Mouse (Mus musculus): ENCODE measurements at regions not wholly inside any gene's neighbourhood (a gene's known extent, or its start where the extent isn't known, plus 50 kb on each side); places are given as distances from the start of the nearest gene placed in this dataset.

DNA sequence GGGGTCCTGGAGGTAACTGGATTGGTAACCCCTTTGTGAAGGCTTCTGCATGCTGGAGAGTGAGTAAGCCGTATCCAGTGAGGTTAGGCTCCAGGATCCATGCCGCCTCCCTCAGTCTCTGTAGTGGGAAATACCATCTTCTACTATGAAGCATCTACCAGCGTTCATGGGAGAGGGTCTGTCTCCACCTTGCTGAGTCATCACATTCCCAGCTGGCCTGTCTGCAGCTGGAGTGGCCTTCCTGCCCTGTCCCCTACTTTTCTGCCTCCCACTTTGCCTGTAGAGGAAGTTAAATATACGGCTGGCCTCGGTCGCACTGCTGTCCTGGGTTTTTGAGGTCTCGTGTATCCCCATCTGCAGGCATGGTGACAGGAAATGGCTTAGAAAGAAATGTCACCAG, 78.0 kb upstream of the Sec14l1 start:
- DNase-seq (ENCODE audit: low spot score), result no peak

DNA sequence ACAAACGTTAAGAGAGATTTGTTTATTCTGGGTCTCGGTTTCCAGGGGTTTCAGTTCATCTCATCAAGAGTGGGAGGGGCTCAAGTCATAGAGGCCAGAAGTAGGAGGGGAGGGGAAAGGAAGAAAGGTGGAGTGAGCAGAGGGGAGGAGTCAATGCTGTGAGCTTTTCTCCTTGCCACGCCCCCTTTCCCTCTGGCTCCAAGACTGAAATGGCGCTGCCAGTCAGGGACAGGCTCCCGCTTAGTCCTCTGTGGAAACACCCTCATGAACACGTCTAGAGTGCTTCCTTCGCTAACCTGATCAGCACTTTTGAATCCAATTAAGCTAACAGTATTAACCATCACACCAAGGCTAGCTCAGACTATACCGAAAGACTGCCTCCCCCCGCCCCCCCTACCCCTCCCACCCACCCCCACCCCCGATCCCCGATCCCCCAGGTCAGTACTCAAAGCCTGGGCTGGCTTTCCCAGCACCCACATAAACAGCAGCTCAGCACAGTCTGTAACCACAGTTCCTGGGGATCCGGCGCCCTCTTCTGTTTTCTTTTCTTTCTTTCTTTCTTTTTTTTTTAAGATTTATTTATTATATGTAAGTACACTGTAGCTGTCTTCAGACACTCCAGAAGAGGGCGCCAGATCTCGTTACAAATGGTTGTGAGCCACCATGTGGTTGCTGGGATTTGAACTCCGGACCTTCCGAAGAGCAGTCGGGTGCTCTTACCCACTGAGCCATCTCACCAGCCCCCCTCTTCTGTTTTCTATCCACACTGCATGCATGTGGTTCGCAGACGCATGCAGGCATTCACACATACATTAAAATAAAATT, 76.5 kb upstream of the Sec14l1 start:
- DNase-seq (ENCODE audit: low spot score), result no peak

DNA sequence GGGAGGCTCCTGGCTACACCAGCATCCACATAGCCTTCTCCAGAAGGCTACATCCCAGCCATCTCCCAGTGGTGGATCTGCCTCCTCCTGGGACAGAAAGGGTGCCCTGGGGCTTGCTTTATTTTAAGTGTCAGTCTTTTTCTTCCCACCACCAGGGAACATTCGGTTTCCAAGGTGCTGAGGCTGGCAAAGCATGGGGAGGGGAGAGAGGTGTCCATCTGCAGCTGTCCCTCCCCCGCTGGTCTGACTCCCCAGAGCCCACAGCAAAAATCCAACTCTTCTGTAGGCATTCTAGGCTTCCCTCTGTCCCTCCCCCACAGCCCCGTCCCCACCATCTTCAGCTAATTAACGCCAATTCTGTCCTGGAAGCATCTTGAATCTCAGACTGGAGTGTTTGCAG, 74.1 kb upstream of the Sec14l1 start:
- no peak for DNase-seq (ENCODE audit: low spot score)

DNA sequence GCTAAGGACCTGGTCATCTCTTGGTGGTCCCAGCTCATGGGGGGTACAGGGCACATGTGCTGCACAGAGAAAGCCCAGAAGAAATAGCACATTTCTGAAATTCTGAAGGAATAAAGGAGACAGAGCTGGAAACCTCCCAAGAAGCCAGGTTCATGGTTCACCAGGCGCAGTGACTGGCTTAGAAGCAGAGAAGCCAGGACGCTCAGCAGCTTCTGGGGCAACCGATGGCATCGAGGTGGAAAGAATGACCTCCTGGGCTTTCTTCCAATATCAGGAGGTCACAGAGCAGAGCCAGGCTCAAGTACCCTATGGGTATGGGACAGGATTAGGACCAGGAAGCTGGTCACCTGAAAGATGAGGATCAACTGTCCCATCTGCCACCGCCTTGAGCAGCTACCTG, 72.6 kb upstream of the Sec14l1 start:
- no peak for DNase-seq (ENCODE audit: low spot score)

DNA sequence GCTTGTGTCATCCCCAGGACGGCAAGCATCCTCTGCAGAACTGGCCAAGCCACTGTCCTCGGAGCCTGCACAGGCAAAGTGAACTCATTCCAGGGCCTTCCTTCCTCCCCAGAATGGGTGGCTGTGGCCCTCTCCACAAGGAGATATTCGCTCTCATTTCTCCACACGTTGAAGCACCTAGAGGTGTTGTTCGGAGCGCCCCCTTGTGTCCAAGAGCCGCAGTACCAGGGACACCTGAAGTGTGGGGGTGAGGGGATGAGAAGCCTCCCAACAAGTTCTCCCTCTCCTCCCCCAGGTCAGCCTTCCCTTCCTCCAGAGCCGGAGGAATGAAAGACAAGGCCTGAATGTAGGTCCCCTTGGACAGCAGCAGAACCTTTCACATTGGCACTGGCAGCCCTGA, 71.4 kb upstream of the Sec14l1 start:
- DNase-seq (ENCODE audit: low spot score), result peak; percentile 86

GRCm38 (mm10) chr11:117044731-117045130, 70.2 kb upstream of the Sec14l1 start:
- DNase-seq (ENCODE audit: low spot score), result no peak

GRCm38 (mm10) chr11:117046636-117047035, 68.3 kb upstream of the Sec14l1 start:
- DNase-seq (ENCODE audit: low spot score), result no peak

- DNase-seq (ENCODE audit: low spot score), result peak; percentile 80
These were observed 67.6 kb upstream of the Sec14l1 start for GRCm38 (mm10) chr11:117047172-117047950.

DNA sequence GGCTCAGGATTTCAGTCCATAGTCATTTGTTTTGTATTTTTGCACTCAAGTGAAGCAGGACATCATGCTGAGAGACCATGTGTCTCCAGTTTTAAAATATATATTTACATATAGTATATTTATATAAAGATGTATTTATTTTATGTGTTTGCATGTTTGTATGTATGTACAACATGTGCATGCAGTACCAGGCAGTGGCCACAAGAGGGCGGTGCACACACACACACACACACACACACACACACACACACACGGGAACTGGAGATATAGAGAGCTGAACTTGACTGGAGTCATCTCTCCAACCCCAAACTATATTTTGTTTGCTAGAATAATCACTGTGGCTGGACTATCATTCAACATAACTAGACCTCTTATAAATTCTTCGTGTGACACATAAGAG, 66.1 kb upstream of the Sec14l1 start:
- no peak for DNase-seq (ENCODE audit: low spot score)

GRCm38 (mm10) chr11:117050788-117051187, 64.2 kb upstream of the Sec14l1 start:
- DNase-seq (ENCODE audit: low spot score), result no peak

- peak; percentile 73 for DNase-seq (ENCODE audit: low spot score)
These were observed 58.0 kb upstream of the Sec14l1 start for GRCm38 (mm10) chr11:117056958-117057357.

DNA sequence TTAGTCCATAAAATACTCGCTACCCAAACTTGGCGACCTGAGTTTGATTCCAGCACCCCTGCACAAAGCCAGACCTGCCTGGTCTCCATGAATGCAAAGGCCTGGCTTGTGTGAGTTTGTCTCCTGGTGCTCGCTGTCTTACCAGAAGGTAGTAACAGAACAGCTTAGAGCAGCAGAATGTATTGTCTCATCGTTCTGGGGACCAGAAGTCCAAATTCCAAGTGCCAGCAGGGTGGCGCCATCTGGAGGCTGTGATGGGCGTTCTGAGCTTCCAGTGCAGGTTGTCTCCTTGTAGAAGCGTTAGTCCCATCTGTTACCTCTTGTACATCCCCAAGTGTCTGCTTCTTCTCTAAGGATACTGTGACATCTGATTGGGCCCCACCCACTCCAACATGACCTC, 57.5 kb upstream of the Sec14l1 start:
- no peak for DNase-seq (ENCODE audit: low spot score)

- no peak for DNase-seq (ENCODE audit: low spot score)
These were observed 55.8 kb upstream of the Sec14l1 start for GRCm38 (mm10) chr11:117059120-117059519.

DNA sequence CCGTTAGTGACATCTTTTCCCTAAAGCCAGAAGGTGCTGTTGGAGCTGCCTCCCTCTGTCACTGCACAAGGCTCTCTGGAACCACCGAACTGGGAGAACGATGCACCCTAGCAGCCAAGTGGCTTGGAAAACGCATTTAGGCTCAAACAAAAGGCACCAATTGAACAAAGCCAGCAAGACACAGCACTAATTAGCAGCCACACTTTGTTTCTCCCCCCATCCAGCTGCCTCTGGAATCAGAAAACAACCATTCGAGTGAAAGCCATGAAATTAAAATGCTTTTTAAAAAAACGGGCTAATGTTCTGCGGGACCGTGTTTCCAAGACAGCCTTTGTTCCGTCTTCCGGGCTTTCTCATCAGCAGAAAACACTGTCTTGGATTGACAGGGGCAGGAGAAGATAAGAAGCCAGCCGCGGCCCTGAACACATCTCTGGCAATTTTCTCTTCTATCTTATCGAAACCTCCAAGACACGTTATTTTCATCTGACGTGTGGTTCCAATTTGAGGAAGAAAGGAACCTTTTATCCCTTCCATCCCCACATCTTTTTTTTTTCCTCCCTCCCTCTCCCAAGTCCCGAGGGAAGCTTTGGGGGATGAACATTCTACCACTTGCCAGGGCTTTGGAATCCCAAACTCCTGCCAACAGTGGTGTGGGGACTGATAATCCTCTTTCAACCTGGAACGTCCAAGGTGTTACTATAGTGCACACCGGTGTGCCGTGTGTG, 54.8 kb upstream of the Sec14l1 start:
- no peak for DNase-seq (ENCODE audit: low spot score)

DNA sequence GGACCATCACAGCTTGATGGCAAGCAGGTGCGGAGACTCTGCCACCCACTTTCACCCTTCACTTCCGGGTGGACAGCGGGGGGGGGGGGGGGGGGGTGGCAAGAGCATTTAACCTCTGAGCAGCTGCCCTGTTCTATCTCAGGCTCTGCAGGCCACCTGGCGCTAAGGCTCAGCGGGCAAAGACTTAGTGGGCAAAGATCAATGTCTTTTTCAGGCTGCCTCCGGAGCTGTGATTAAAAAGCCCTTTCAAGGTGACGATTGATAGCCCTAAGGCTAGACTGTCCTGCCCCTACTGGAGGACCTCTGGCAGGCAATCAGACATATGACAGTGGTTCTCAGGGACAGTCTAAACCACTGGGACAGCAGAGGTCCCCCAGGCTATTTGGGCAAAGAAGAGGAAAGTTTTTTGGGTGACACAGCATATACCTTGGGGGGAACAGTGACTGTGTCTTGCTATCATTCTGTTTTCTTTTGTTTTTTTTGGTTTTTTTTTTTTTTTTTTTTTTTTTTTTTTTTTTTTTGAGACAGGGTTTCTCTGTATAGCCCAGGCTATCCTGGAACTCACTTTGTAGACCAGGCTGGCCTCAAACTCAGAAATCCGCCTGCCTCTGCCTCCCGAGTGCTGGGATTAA, 54.1 kb upstream of the Sec14l1 start:
- no peak for DNase-seq (ENCODE audit: low spot score)

GRCm38 (mm10) chr11:117062772-117063499, 52.0 kb upstream of the Sec14l1 start:
- no peak for DNase-seq (ENCODE audit: low spot score)

All from testis, postnatal 10 days (tissue).